Mouse (Mus musculus) megakaryocyte, embryonic 14.5 days (primary cell): ENCODE measurements around the gene Dgkh. TPM values are rescaled to one million over a fixed set of nuclear protein-coding genes. Genes with fewer than 3 reads are reported as not detected.

Experiments
- H3K27me3 ChIP-seq: replicated peaks from 2 replicates; pipeline ENCODE3; 2012; ENCODE audit warnings: inconsistent platforms
- H3K36me3 ChIP-seq: replicated peaks from 2 replicates; pipeline ENCODE3; 2012; ENCODE audit warnings: low read length, inconsistent platforms, mixed read lengths
- H3K4me1 ChIP-seq: 2 replicates; pipeline ENCODE4 v1.6.1; 2012; ENCODE audit warnings: inconsistent platforms
- H3K4me3 ChIP-seq: replicated peaks from 2 replicates; pipeline ENCODE3; 2012; ENCODE audit warnings: moderate library complexity, mild to moderate bottlenecking, inconsistent platforms
- H3K9me3 ChIP-seq: 2 replicates; pipeline ENCODE4 v1.6.1; 2012; ENCODE audit warnings: inconsistent platforms
- FLI1 ChIP-seq: IDR thresholded peaks from 2 replicates; pipeline ENCODE4 v1.6.1; 2012; ENCODE audit warnings: low read length, inconsistent platforms, mixed read lengths
- GATA1 ChIP-seq: IDR thresholded peaks from 3 replicates; pipeline ENCODE4 v1.6.1; 2012; ENCODE audit warnings: mixed read lengths, low read length, inconsistent platforms, borderline replicate concordance
- polyA plus RNA-seq: library from polyadenylated mRNA; stranded (reverse); fragments of >175 nt; gene quantifications from 2 replicates; pipeline ENCODE4 v1.2.3, GENCODE M21; 2012; ENCODE audit warnings: low replicate concordance; ENCODE audit not compliant: insufficient read depth

Dgkh gene
- 0.01 and 0.17 TPM in 2 replicates for polyA plus RNA-seq

- H3K9me3 ChIP-seq = no peaks in the 10 kb centered on the region
- H3K4me1 ChIP-seq = peaks cover 30% of the 10 kb centered on the region
- H3K36me3 ChIP-seq = no peaks in the 10 kb centered on the region
- TF ChIP-seq FLI1 (no peak), GATA1 (no peak)
- H3K27me3 ChIP-seq = peaks cover 32% of the 10 kb centered on the region
- peak within 1 kb of the TSS; percentile 91 for H3K4me3 ChIP-seq
These were observed at the start of gene Dgkh for GRCm38 (mm10) chr14:78732617-78733312. Gene Dgkh, minus strand, starts transcription at chr14:78732776.

DNA sequence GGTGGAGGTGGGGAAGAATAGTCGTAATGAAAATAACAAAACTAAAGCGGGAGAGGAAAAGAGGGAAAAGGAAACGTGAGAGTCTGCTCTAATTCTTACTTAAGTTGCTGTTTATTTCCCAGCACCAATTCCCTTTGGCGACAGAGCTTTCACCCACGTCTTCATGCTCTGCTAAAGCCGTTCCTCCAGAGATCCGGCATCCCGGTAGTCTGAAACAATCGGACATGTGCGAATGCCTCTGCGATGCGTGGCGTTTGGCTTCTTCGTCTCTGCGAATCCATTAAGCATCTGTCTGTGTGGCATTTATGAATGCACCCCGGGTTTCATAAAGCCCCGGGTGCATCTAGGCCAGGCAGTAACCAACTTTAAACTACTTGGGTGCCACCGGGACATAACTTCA lies 44.6 kb upstream of the Dgkh start:
- H3K36me3 ChIP-seq = no peaks in the 10 kb centered on the region
- H3K4me3 ChIP-seq = no peak overlapping the region
- peaks cover 6% of the 10 kb centered on the region for H3K27me3 ChIP-seq
- no peak for TF ChIP-seq GATA1
- no peak for TF ChIP-seq FLI1
- H3K9me3 ChIP-seq = no peaks in the 10 kb centered on the region
- no peaks in the 10 kb centered on the region for H3K4me1 ChIP-seq

GRCm38 (mm10) chr14:78776659-78777058 lies 44.1 kb upstream of the Dgkh start:
- peaks cover 4% of the 10 kb centered on the region for H3K27me3 ChIP-seq
- H3K4me1 ChIP-seq = no peaks in the 10 kb centered on the region
- H3K9me3 ChIP-seq = no peaks in the 10 kb centered on the region
- no peak for TF ChIP-seq FLI1
- no peak for TF ChIP-seq GATA1
- H3K36me3 ChIP-seq = no peaks in the 10 kb centered on the region
- H3K4me3 ChIP-seq = no peak overlapping the region

DNA sequence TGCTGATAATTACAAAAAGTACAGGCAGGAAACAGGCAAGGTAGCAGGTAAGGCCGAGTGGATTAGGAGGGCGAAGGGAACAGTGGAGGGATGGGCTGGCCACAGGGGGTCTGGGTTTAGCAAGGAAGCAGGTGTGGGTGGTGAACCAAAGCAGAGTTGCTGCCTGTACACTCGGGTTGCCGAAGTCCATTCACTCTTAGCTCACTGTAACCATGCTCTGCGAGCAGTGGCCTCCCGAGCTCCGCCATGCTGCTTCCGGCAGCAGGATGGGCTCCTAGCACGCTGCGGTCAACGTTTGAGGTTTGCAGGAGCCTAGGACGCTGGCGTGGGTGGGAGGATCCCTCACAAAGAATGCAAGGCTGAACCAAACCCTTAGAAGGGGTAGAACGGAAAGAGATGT lies 43.1 kb upstream of the Dgkh start:
- Histone ChIP-seq H3K36me3 (no peaks in the 10 kb centered on the region), H3K27me3 (peaks cover 4% of the 10 kb centered on the region), H3K4me1 (no peaks in the 10 kb centered on the region), H3K4me3 (peak overlapping the region; percentile 4), H3K9me3 (no peaks in the 10 kb centered on the region)
- no peak for TF ChIP-seq GATA1
- no peak for TF ChIP-seq FLI1

DNA sequence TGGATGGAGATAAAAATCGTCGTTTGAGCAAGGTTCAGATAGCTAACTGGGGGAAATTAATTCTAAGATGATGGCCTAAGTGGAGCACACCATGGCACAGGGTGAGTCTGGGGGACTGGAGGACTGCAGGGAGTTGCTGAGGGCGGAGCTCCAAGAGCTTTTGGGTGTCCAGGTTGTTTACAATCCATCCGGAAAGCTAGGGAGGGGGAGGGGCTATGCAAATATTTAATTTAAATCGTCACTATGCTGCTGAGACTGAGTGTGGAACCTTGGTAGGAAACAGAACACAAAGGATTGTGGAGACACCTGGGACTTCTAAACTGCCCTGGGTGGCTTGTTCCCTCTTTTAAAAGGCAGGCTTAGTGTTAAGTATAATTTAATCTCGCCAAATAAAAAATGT lies 42.6 kb upstream of the Dgkh start:
- TF ChIP-seq GATA1 (no peak), FLI1 (no peak)
- peaks cover 4% of the 10 kb centered on the region for H3K27me3 ChIP-seq
- H3K9me3 ChIP-seq = no peaks in the 10 kb centered on the region
- no peaks in the 10 kb centered on the region for H3K36me3 ChIP-seq
- H3K4me1 ChIP-seq = no peaks in the 10 kb centered on the region
- no peak overlapping the region for H3K4me3 ChIP-seq

DNA sequence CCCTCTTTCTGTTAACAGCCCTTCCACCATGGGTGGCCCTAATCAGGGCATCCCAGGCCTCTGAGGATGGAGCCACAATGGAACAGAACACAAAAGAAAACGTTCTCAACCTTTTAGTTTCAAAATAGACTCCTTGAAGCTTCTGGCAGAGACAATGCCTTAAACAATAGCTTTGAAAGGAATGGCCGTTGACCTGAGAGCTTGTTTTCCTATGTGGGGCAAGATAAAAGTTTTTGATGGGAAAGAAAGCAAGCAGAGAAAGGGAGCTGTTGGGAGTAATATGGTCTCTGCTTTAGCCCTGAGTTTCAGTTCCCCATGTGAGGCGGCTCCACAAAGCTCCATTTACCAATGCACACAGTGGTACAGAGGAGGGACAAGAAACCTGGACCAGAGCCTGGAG lies 37.9 kb upstream of the Dgkh start:
- H3K27me3 ChIP-seq = no peaks in the 10 kb centered on the region
- TF ChIP-seq FLI1 (no peak), GATA1 (no peak)
- no peaks in the 10 kb centered on the region for H3K9me3 ChIP-seq
- no peaks in the 10 kb centered on the region for H3K36me3 ChIP-seq
- no peaks in the 10 kb centered on the region for H3K4me1 ChIP-seq
- H3K4me3 ChIP-seq = no peak overlapping the region

DNA sequence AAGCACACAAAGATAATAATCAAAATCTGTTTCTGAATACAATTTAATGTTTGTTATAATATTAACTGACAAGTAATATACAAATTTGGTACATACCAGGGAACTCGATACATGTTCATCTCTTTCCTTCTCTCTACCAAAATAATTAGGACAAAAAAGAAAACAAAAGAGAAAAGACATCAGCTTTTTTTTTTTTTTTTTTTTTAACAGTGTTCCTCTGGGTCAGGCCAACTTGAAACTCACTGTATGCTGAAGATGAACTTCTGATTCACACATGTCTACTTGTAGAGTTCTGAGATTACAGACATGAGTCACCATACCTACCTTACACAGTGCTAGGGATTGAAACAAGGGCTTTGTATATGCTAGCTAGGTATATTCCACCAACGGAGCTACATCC lies 28.5 kb upstream of the Dgkh start:
- Histone ChIP-seq H3K4me1 (peaks cover 8% of the 10 kb centered on the region), H3K36me3 (no peaks in the 10 kb centered on the region), H3K27me3 (no peaks in the 10 kb centered on the region), H3K9me3 (no peaks in the 10 kb centered on the region), H3K4me3 (no peak overlapping the region)
- TF ChIP-seq FLI1 (no peak), GATA1 (no peak)

- no peak for TF ChIP-seq GATA1
- TF ChIP-seq FLI1 = no peak
These were observed 26.9 kb upstream of the Dgkh start for GRCm38 (mm10) chr14:78759491-78759890.

GRCm38 (mm10) chr14:78755316-78755715 lies 22.7 kb upstream of the Dgkh start:
- Histone ChIP-seq H3K27me3 (peaks cover 4% of the 10 kb centered on the region), H3K36me3 (no peaks in the 10 kb centered on the region), H3K4me3 (no peak overlapping the region), H3K4me1 (no peaks in the 10 kb centered on the region), H3K9me3 (no peaks in the 10 kb centered on the region)
- TF ChIP-seq GATA1 = no peak
- TF ChIP-seq FLI1 = no peak

More at GRCm38 (mm10) chr14:78759491-78759890, 26.9 kb upstream of the Dgkh start:
- Histone ChIP-seq H3K9me3 (no peaks in the 10 kb centered on the region), H3K4me3 (no peak overlapping the region), H3K36me3 (no peaks in the 10 kb centered on the region), H3K4me1 (peaks cover 8% of the 10 kb centered on the region), H3K27me3 (peaks cover 2% of the 10 kb centered on the region)

DNA sequence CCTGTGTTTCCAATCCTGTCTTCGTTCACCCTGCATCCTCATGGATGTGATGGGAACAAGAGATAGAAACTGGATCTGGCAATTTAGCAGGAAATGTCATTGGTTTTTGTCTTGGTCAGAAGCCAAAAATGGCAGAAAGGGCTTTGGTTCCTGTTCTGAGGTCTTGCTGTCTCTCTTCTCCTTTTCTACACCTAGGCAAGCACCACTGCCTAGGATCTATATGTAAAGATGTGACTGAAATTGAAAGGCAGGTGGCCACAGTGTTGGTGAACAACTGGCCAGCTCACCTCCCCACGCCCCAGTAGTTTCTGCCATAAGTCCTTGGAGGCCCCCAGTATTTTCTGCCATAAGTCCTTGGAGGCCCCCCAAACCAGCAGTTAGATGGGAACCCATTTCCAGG lies 16.1 kb upstream of the Dgkh start:
- TF ChIP-seq GATA1 (no peak), FLI1 (no peak)
- H3K9me3 ChIP-seq = no peaks in the 10 kb centered on the region
- no peaks in the 10 kb centered on the region for H3K36me3 ChIP-seq
- H3K27me3 ChIP-seq = peaks cover 7% of the 10 kb centered on the region
- no peak overlapping the region for H3K4me3 ChIP-seq
- peaks cover 7% of the 10 kb centered on the region; the same call in 1 of the 2 replicates for H3K4me1 ChIP-seq
